Mouse (Mus musculus) C2C12 (cell line): ENCODE results near the gene Usp17lb.

ENCODE experiments used
- CTCF ChIP-seq: IDR thresholded peaks from one replicate; pipeline ENCODE4 v1.5.1; 2011; ENCODE audit not compliant: control insufficient read depth, insufficient read depth, insufficient read length
- MAX ChIP-seq: IDR thresholded peaks from one replicate; pipeline ENCODE4 v1.6.1; 2011; ENCODE audit warnings: mild to moderate bottlenecking, control low read depth
- MYOG ChIP-seq: IDR thresholded peaks from one replicate; pipeline ENCODE4 v1.6.1; 2011; ENCODE audit not compliant: control insufficient read depth, insufficient read length; ENCODE audit errors: extremely low read depth
- USF1 ChIP-seq: IDR thresholded peaks from one replicate; pipeline ENCODE4 v1.6.1; 2011; ENCODE audit warnings: low read depth, mild to moderate bottlenecking, control low read depth, moderate library complexity

GRCm38 (mm10) chr7:104877731-104878130, 35.3 kb upstream of the Usp17lb start, which contains the start of gene Olfr665:
- TF ChIP-seq CTCF (no peak), USF1 (no peak), MYOG (no peak), MAX (no peak)
